ENCODE assay signal across 18 mouse cellular contexts in the genomic region with DNA sequence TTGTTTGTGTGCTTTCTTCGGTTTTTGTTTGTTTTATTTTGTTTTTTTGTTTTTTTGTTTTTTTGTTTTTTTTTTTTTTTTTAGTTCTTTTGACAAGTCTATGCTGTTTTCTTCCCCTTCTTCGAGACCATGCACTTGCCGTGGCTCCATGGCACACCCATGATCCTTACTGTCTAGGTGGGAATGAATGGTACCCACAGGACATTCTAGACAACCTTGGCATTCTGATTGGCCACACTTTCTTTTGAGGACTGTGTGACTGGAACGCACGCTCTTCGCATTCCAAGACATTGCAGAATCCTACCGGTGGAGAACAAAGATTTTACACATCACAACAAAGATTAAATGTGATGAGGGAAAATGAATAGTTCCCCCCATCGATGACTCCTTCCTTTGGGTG.
A peak's percentile ranks its signal among the peaks of the same experiment; 100 is the strongest.
DNase-seq lines count a peak whose midpoint lies in the region; ATAC-seq and TF ChIP-seq lines count a peak whose summit lies in the region.
"Had no signal": no experiment of that assay in that cellular context is flagged by ENCODE, and none has a peak within 500 bp of the region (broad histone marks: within the 10 kb centered on the region; RNA-seq: fewer than 3 reads in every experiment).

No protein-coding gene starts in this region.

- ATAC-seq in hindbrain, embryonic 11.5 days (ENCODE audit: low FRiP score), result peak; percentile 45; the same call in 1 of the 2 replicates
- no peak for ATAC-seq in hindbrain, embryonic 14.5 days (ENCODE audit: low FRiP score)
- ATAC-seq in midbrain, embryonic 12.5 days (ENCODE audit: low FRiP score, low read depth), result peak; percentile 90; the same call in 1 of the 2 replicates
- ATAC-seq in Patski, result peak; percentile 41
- ATAC-seq: activated CD4-positive, CD25-positive, alpha-beta regulatory T cell, adult 4 months; forebrain, embryonic 13.5 days; forebrain, embryonic 15.5 days; forebrain, postnatal 0 days had no signal

- no peaks in the 10 kb centered on the region for H3K4me1 ChIP-seq in hindbrain, embryonic 11.5 days (replicated peaks; ENCODE audit: control insufficient read depth, insufficient read depth, low read length)
- H3K4me1 ChIP-seq in hindbrain, embryonic 14.5 days (replicated peaks; ENCODE audit: control insufficient read depth, insufficient read depth, low read length), result no peaks in the 10 kb centered on the region
- no peaks in the 10 kb centered on the region; the same call in 1 of the 2 replicates for H3K4me1 ChIP-seq in midbrain, embryonic 12.5 days
- 0 out of 2 replicates have a peak, but pooled peaks cover 3% of the 10 kb centered on the region for H3K4me1 ChIP-seq in midbrain, embryonic 10.5 days
- H3K4me1 ChIP-seq: forebrain, embryonic 13.5 days; forebrain, embryonic 15.5 days had no signal

- H3K9ac ChIP-seq in hindbrain, embryonic 11.5 days (ENCODE audit: low read depth, low read length), result no peak overlapping the region
- no peak overlapping the region for H3K9ac ChIP-seq in hindbrain, embryonic 14.5 days
- H3K9ac ChIP-seq in midbrain, embryonic 12.5 days (replicated peaks), result no peak overlapping the region
- H3K9ac ChIP-seq: embryonic facial prominence, embryonic 13.5 days; forebrain, embryonic 13.5 days; forebrain, embryonic 15.5 days; forebrain, postnatal 0 days had no signal

- no peaks in the 10 kb centered on the region for H3K27me3 ChIP-seq in hindbrain, embryonic 11.5 days (ENCODE audit: control insufficient read depth, insufficient read depth, low read length)
- no peaks in the 10 kb centered on the region for H3K27me3 ChIP-seq in hindbrain, embryonic 14.5 days (ENCODE audit: control insufficient read depth, insufficient read depth, low read length)
- H3K27me3 ChIP-seq in midbrain, embryonic 12.5 days, result 0 out of 2 replicates have a peak, but pooled peaks cover 3% of the 10 kb centered on the region
- H3K27me3 ChIP-seq in midbrain, embryonic 10.5 days (ENCODE audit: low read depth, poor library complexity, severe bottlenecking), result no peaks in the 10 kb centered on the region
- H3K27me3 ChIP-seq in Patski, result no peaks in the 10 kb centered on the region
- H3K27me3 ChIP-seq: embryonic facial prominence, embryonic 13.5 days; forebrain, embryonic 13.5 days; forebrain, embryonic 15.5 days had no signal

- H3K9me3 ChIP-seq in hindbrain, embryonic 11.5 days (ENCODE audit: control insufficient read depth, low read length), result no peaks in the 10 kb centered on the region
- H3K9me3 ChIP-seq in hindbrain, embryonic 14.5 days (ENCODE audit: control insufficient read depth, low read length), result no peaks in the 10 kb centered on the region
- no peaks in the 10 kb centered on the region for H3K9me3 ChIP-seq in midbrain, embryonic 12.5 days
- no peaks in the 10 kb centered on the region; the same call in 1 of the 2 replicates for H3K9me3 ChIP-seq in midbrain, embryonic 10.5 days (replicated peaks)
- H3K9me3 ChIP-seq: embryonic facial prominence, embryonic 13.5 days; forebrain, embryonic 13.5 days; forebrain, embryonic 15.5 days had no signal

- H3K4me2 ChIP-seq in hindbrain, embryonic 11.5 days (replicated peaks; ENCODE audit: low read depth, low read length), result no peak overlapping the region
- H3K4me2 ChIP-seq in hindbrain, embryonic 14.5 days (replicated peaks), result no peak overlapping the region
- H3K4me2 ChIP-seq in midbrain, embryonic 12.5 days (replicated peaks), result no peak overlapping the region
- H3K4me2 ChIP-seq: embryonic facial prominence, embryonic 13.5 days; forebrain, embryonic 13.5 days; forebrain, embryonic 15.5 days had no signal

- CTCF ChIA-PET in Patski (lab: Charles Lee), result interaction anchor here (1.5 kb wide), 2 partner anchors 9 to 28 kb away, joined by 3 read pairs; no protein-coding TSS in a partner anchor

- in situ Hi-C loops in Patski (cut with MboI; ENCODE audit: low pct_unique_long_range_greater_than_20kb), result no loop called here

- POLR2A ChIA-PET in Patski (lab: Charles Lee), result interaction anchor here (0.7 to 1.1 kb wide), 2 partner anchors 35 to 73 kb away, joined by 3 read pairs; no protein-coding TSS in a partner anchor

- DNase-seq in hindbrain, embryonic 11.5 days (ENCODE audit: low spot score), result no peak
- DNase-seq in hindbrain, embryonic 14.5 days (ENCODE audit: low spot score), result no peak
- no peak for DNase-seq in midbrain, embryonic 10.5 days (ENCODE audit: low spot score)
- no peak for DNase-seq in Patski (ENCODE audit: low read depth, low spot score)
- peak; percentile 43 for DNase-seq in mesoderm, embryonic 11.5 days (ENCODE audit: low read depth, low spot score)
- DNase-seq in right cerebral cortex, adult 18-20 months, result no peak
- DNase-seq: adrenal gland, adult 8-10 months; cerebellum, adult 11-12 months; cerebellum, adult 2 months; cerebellum, adult 9-10 months; cerebellum, postnatal 10 days; cerebellum, postnatal 25 days; forebrain, postnatal 0 days had no signal

- WGBS in hindbrain, embryonic 11.5 days, result 62% methylated on average over 8 of the region's 8 CpGs
- 43% methylated on average over 8 of the region's 8 CpGs for WGBS in hindbrain, embryonic 14.5 days
- 59% methylated on average over 8 of the region's 8 CpGs for WGBS in midbrain, embryonic 12.5 days
- WGBS in midbrain, embryonic 10.5 days, result 83% methylated on average over 8 of the region's 8 CpGs

- no peaks in the 10 kb centered on the region for H3K36me3 ChIP-seq in hindbrain, embryonic 11.5 days (ENCODE audit: control insufficient read depth, insufficient read depth, low read length)
- H3K36me3 ChIP-seq in hindbrain, embryonic 14.5 days (replicated peaks; ENCODE audit: control insufficient read depth, insufficient read depth), result no peaks in the 10 kb centered on the region
- H3K36me3 ChIP-seq in midbrain, embryonic 12.5 days, result no peaks in the 10 kb centered on the region
- H3K36me3 ChIP-seq in midbrain, embryonic 10.5 days, result no peaks in the 10 kb centered on the region
- H3K36me3 ChIP-seq: embryonic facial prominence, embryonic 13.5 days; forebrain, embryonic 15.5 days had no signal

- H3K4me3 ChIP-seq in hindbrain, embryonic 11.5 days (ENCODE audit: low read depth, low read length), result no peak overlapping the region
- no peak overlapping the region for H3K4me3 ChIP-seq in hindbrain, embryonic 14.5 days (replicated peaks; ENCODE audit: low read length)
- H3K4me3 ChIP-seq in midbrain, embryonic 12.5 days, result no peak overlapping the region
- no peak overlapping the region for H3K4me3 ChIP-seq in midbrain, embryonic 10.5 days
- H3K4me3 ChIP-seq: embryonic facial prominence, embryonic 13.5 days; forebrain, embryonic 13.5 days; forebrain, embryonic 15.5 days had no signal

- H3K27ac ChIP-seq in hindbrain, embryonic 11.5 days (ENCODE audit: low read depth, low read length), result no peak overlapping the region
- H3K27ac ChIP-seq in hindbrain, embryonic 14.5 days, result no peak overlapping the region
- H3K27ac ChIP-seq in midbrain, embryonic 12.5 days (replicated peaks), result no peak overlapping the region
- H3K27ac ChIP-seq in midbrain, embryonic 10.5 days (replicated peaks), result no peak overlapping the region
- H3K27ac ChIP-seq: embryonic facial prominence, embryonic 13.5 days; forebrain, embryonic 13.5 days; forebrain, embryonic 15.5 days had no signal

- TF ChIP-seq CTCF in Patski (IDR thresholded peaks at IDR 0.05), result no peak
